Mouse (Mus musculus) forebrain, embryonic 16.5 days (tissue): ENCODE results near the gene Snrpb2. TPM values are rescaled to one million over a fixed set of nuclear protein-coding genes. Genes with fewer than 3 reads are reported as not detected.

Source experiments
- ATAC-seq: fragments of 200-750 bp; cut with Nextera tagmentation; 2 replicates; pipeline ENCODE4 v1.8.0; 2017; ENCODE audit warnings: mild to moderate bottlenecking, moderate library complexity
- H3K27ac ChIP-seq: fragments of 300-500 bp; sonication (generic); 2 replicates; pipeline ENCODE4 v1.5.1; 2014; ENCODE audit warnings: low read length, control low read depth
- H3K27me3 ChIP-seq: fragments of 300-500 bp; sonication (generic); replicated peaks from 2 replicates; pipeline ENCODE4 v1.6.1; 2014; ENCODE audit warnings: low read length; ENCODE audit not compliant: control insufficient read depth, insufficient read depth
- H3K36me3 ChIP-seq: fragments of 300-500 bp; sonication (generic); 2 replicates; pipeline ENCODE4 v1.6.1; 2014; ENCODE audit not compliant: control insufficient read depth, insufficient read depth
- H3K4me1 ChIP-seq: fragments of 300-500 bp; sonication (generic); replicated peaks from 2 replicates; pipeline ENCODE4 v1.6.1; 2014; ENCODE audit warnings: low read length; ENCODE audit not compliant: control insufficient read depth, insufficient read depth
- H3K4me2 ChIP-seq: fragments of 300-500 bp; sonication (generic); 2 replicates; pipeline ENCODE4 v1.6.1; 2014; ENCODE audit warnings: mild to moderate bottlenecking, low read length, control low read depth
- H3K4me3 ChIP-seq: fragments of 300-500 bp; sonication (generic); replicated peaks from 2 replicates; pipeline ENCODE4 v1.5.1; 2014; ENCODE audit warnings: mild to moderate bottlenecking, low read length, control low read depth
- H3K9ac ChIP-seq: fragments of 300-500 bp; sonication (generic); replicated peaks from 2 replicates; pipeline ENCODE4 v1.6.1; 2014; ENCODE audit warnings: low read depth, low read length, control low read depth
- H3K9me3 ChIP-seq: fragments of 300-500 bp; sonication (generic); 2 replicates; pipeline ENCODE4 v1.6.1; 2016; ENCODE audit warnings: low read length; ENCODE audit not compliant: control insufficient read depth
- whole genome bisulfite sequencing: fragments of 180-500 bp; shearing (Covaris S2); extraction: QIAGEN DNeasy Blood & Tissue Kit; methylation state at CpG from one replicate; pipeline ENCODE4 v1.1.7; 2014; 5-methylcytosine and 5-hydroxymethylcytosine counted together
- polyA plus RNA-seq: library from polyadenylated mRNA; unstranded; fragments of >200 nt; fragmentation: Nextera tagmentation; extraction: Ambion mirVana; gene quantifications from 2 replicates; pipeline ENCODE4 v1.2.1, GENCODE M21; 2015

Gene Snrpb2
- polyA plus RNA-seq, 1 experiment from 2014 or later = 58.7 TPM

GRCm38 (mm10) chr2:143084852-143085397 is 22.1 kb downstream of the Snrpb2 start:
- no peak overlapping the region for H3K9ac ChIP-seq
- WGBS = 49% methylated on average over 2 of the region's 2 CpGs
- no peaks in the 10 kb centered on the region for H3K36me3 ChIP-seq
- no peaks in the 10 kb centered on the region for H3K4me1 ChIP-seq
- ATAC-seq = no peak
- no peaks in the 10 kb centered on the region for H3K9me3 ChIP-seq
- no peak overlapping the region for H3K4me3 ChIP-seq
- no peak overlapping the region for H3K27ac ChIP-seq
- H3K4me2 ChIP-seq = no peak overlapping the region
- no peaks in the 10 kb centered on the region for H3K27me3 ChIP-seq

- Histone ChIP-seq H3K27ac (no peak overlapping the region), H3K27me3 (no peaks in the 10 kb centered on the region), H3K9me3 (no peaks in the 10 kb centered on the region), H3K4me1 (no peaks in the 10 kb centered on the region; the same call in 1 of the 2 replicates), H3K36me3 (no peaks in the 10 kb centered on the region), H3K4me3 (no peak overlapping the region), H3K9ac (no peak overlapping the region), H3K4me2 (no peak overlapping the region)
- no peak for ATAC-seq
- 94% methylated on average over 8 of the region's 8 CpGs for WGBS
Measured at GRCm38 (mm10) chr2:143089866-143090265, 27.0 kb downstream of the Snrpb2 start.

GRCm38 (mm10) chr2:143093726-143094125 is 30.9 kb downstream of the Snrpb2 start:
- WGBS = 40% methylated on average over 6 of the region's 6 CpGs
- no peaks in the 10 kb centered on the region for H3K27me3 ChIP-seq
- ATAC-seq = peak; percentile 93
- no peak overlapping the region for H3K4me3 ChIP-seq
- H3K36me3 ChIP-seq = no peaks in the 10 kb centered on the region
- no peaks in the 10 kb centered on the region; the same call in 1 of the 2 replicates for H3K4me1 ChIP-seq
- H3K9me3 ChIP-seq = no peaks in the 10 kb centered on the region
- no peak overlapping the region for H3K4me2 ChIP-seq
- H3K27ac ChIP-seq = no peak overlapping the region
- H3K9ac ChIP-seq = no peak overlapping the region

DNA sequence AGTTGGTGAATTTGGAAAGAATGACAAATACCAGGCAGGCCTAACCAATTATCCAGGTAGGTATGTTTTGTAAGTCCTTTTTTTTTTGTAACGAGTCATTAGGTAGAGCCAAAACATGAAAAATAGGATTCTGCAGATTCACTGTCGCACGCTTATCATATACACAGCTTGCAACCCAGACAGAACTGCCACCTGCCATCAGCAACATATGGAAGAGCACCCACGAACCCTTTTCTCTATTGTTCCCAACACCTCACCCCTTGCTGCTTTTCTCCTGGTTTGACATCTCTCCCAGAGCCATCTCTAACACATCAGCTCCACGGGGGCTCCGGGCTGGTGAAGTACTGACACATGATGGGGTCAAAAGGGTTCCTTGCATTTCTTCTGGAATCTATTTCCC is 31.9 kb downstream of the Snrpb2 start:
- no peaks in the 10 kb centered on the region; the same call in 1 of the 2 replicates for H3K4me1 ChIP-seq
- H3K36me3 ChIP-seq = no peaks in the 10 kb centered on the region
- H3K27ac ChIP-seq = no peak overlapping the region
- no peaks in the 10 kb centered on the region for H3K27me3 ChIP-seq
- no peak overlapping the region for H3K4me2 ChIP-seq
- H3K9ac ChIP-seq = no peak overlapping the region
- peak; percentile 24; the same call in 1 of the 2 replicates for ATAC-seq
- 74% methylated on average over 6 of the region's 6 CpGs for WGBS
- no peaks in the 10 kb centered on the region for H3K9me3 ChIP-seq
- H3K4me3 ChIP-seq = no peak overlapping the region

- Histone ChIP-seq H3K27ac (no peak overlapping the region), H3K4me2 (no peak overlapping the region), H3K9me3 (no peaks in the 10 kb centered on the region), H3K9ac (no peak overlapping the region), H3K36me3 (no peaks in the 10 kb centered on the region), H3K4me3 (no peak overlapping the region), H3K4me1 (no peaks in the 10 kb centered on the region; the same call in 1 of the 2 replicates), H3K27me3 (no peaks in the 10 kb centered on the region)
- 93% methylated on average over 1 of the region's 1 CpGs for WGBS
- ATAC-seq = no peak
Measured at GRCm38 (mm10) chr2:143097170-143097569, 34.3 kb downstream of the Snrpb2 start.

GRCm38 (mm10) chr2:143113859-143114258 is 51.0 kb downstream of the Snrpb2 start:
- peaks cover 4% of the 10 kb centered on the region for H3K4me1 ChIP-seq
- ATAC-seq = peak; percentile 45
- no peak overlapping the region for H3K27ac ChIP-seq
- H3K36me3 ChIP-seq = no peaks in the 10 kb centered on the region
- no peak overlapping the region for H3K4me2 ChIP-seq
- WGBS = 94% methylated on average over 1 of the region's 1 CpGs
- no peaks in the 10 kb centered on the region for H3K9me3 ChIP-seq
- H3K9ac ChIP-seq = no peak overlapping the region
- H3K27me3 ChIP-seq = no peaks in the 10 kb centered on the region
- no peak overlapping the region for H3K4me3 ChIP-seq

DNA sequence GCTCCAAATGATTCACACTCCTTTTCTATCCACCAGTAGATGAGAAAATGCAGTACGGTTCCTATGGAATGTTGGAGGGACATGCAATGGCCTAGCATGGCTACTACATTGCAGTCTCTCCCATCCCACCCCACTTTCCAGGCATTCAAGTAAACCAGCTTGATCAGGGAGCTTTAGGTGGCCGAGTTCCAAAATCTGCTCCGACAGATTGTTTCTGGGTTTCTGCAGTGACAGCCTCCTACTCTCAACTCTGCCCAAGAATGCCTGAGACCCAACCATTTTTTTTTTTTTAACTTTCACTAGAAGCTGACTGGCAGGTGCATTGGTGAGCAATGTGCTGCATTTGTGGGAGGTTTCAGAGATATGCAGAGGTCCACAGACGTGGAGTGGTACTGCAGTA is 51.9 kb downstream of the Snrpb2 start:
- Histone ChIP-seq H3K27me3 (no peaks in the 10 kb centered on the region), H3K4me3 (no peak overlapping the region), H3K4me2 (no peak overlapping the region), H3K36me3 (no peaks in the 10 kb centered on the region), H3K27ac (no peak overlapping the region), H3K9me3 (no peaks in the 10 kb centered on the region), H3K9ac (no peak overlapping the region), H3K4me1 (peaks cover 4% of the 10 kb centered on the region)
- 66% methylated on average over 4 of the region's 4 CpGs for WGBS
- ATAC-seq = peak; percentile 41

DNA sequence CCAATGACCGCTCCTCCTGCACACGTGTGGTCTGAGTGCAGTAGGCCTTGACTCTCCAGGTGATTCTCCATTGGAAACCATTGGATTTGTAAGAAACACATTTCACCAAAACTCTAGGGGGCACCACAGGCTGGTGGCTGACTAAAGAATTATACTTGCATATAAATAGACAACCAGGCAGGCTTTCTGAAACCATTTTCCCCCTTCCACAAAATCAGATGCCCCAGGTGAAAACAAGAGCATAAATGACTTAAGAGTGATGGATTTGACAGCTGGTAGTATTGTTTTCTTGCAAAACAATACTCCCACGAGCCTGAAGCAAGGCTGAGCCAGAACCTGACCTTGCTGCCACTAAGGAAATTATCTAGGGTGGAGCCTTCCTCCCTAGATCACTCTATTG is 54.6 kb downstream of the Snrpb2 start:
- ATAC-seq = no peak
- Histone ChIP-seq H3K4me3 (no peak overlapping the region), H3K9ac (no peak overlapping the region), H3K4me2 (no peak overlapping the region), H3K9me3 (no peaks in the 10 kb centered on the region), H3K27ac (no peak overlapping the region), H3K4me1 (peaks cover 4% of the 10 kb centered on the region), H3K27me3 (no peaks in the 10 kb centered on the region), H3K36me3 (no peaks in the 10 kb centered on the region)
- 60% methylated on average over 3 of the region's 3 CpGs for WGBS

DNA sequence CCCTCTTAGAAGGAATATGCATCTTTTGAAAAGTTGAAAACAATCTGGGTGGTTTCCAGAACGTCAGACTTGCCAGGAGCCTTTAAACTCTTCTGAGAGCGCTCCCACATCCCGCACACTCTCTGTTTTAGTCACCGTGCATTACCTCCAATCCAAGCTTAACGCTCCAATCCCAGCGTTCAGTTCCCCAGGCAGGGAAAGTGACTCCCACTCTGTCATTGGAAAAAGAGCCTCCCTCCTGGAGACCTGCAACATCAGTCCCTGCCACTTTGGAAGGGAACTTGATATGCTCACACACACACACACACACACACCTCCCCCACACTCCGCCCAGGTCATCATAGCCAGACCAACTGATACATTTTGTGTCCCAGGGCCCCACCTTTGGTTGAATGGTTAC is 55.4 kb downstream of the Snrpb2 start:
- no peaks in the 10 kb centered on the region for H3K36me3 ChIP-seq
- H3K4me3 ChIP-seq = no peak overlapping the region
- no peak overlapping the region for H3K9ac ChIP-seq
- no peaks in the 10 kb centered on the region for H3K27me3 ChIP-seq
- H3K4me2 ChIP-seq = no peak overlapping the region
- H3K4me1 ChIP-seq = peaks cover 4% of the 10 kb centered on the region
- H3K9me3 ChIP-seq = no peaks in the 10 kb centered on the region
- no peak for ATAC-seq
- no peak overlapping the region for H3K27ac ChIP-seq
- 73% methylated on average over 7 of the region's 7 CpGs for WGBS
